Mouse (Mus musculus) thymus, adult 2 months (tissue): ENCODE measurements around the gene Baz2b. TPM values are rescaled to one million over a fixed set of nuclear protein-coding genes. Genes with fewer than 3 reads are reported as not detected.

Experiments used
- DNase-seq: peaks from one replicate; pipeline ENCODE4 v3.0.0; 2021
- H3K27ac ChIP-seq: fragments of 200-500 bp; 2 replicates; pipeline ENCODE4 v1.5.1; 2012; ENCODE audit warnings: low read length, control low read depth; ENCODE audit not compliant: control insufficient read depth, insufficient read depth
- H3K27me3 ChIP-seq: fragments of 200-500 bp; 2 replicates; pipeline ENCODE4 v1.6.1; 2012; ENCODE audit warnings: mild to moderate bottlenecking, low read length, moderate library complexity, mixed read lengths; ENCODE audit not compliant: control insufficient read depth, insufficient read depth
- H3K36me3 ChIP-seq: fragments of 200-500 bp; 2 replicates; pipeline ENCODE4 v1.6.1; 2012; ENCODE audit warnings: mild to moderate bottlenecking, low read length, moderate library complexity; ENCODE audit not compliant: control insufficient read depth, insufficient read depth
- H3K4me1 ChIP-seq: fragments of 200-500 bp; replicated peaks from 2 replicates; pipeline ENCODE4 v1.6.1; 2012; ENCODE audit warnings: low read length; ENCODE audit not compliant: control insufficient read depth, insufficient read depth
- H3K4me3 ChIP-seq: fragments of 200-500 bp; 2 replicates; pipeline ENCODE4 v1.5.1; 2012; ENCODE audit warnings: mild to moderate bottlenecking, low read length, control low read depth, moderate library complexity; ENCODE audit not compliant: control insufficient read depth, insufficient read depth
- CTCF ChIP-seq: fragments of 200-500 bp; IDR thresholded peaks from 2 replicates; pipeline ENCODE4 v1.5.1; 2012; ENCODE audit warnings: mild to moderate bottlenecking, control low read depth, low read length, moderate library complexity, borderline replicate concordance; ENCODE audit not compliant: control insufficient read depth, poor library complexity, insufficient read depth; ENCODE audit errors: extremely low read depth
- POLR2A ChIP-seq: fragments of 200-500 bp; IDR thresholded peaks from 2 replicates; pipeline ENCODE4 v1.6.1; 2012; ENCODE audit warnings: mild to moderate bottlenecking, low read length, control low read depth, moderate library complexity; ENCODE audit not compliant: control insufficient read depth, poor library complexity, insufficient read depth; ENCODE audit errors: extremely low read depth
- WGBS: fragments of 180-500 bp; shearing (Covaris S2); methylation state at CpG from one replicate; pipeline ENCODE4 v1.1.7; 2018; 5-methylcytosine and 5-hydroxymethylcytosine counted together
- polyA plus RNA-seq: library from polyadenylated mRNA; depleted of rRNA; stranded (reverse); fragments of >200 nt; gene quantifications from 2 replicates; pipeline ENCODE4 v1.2.3, GENCODE M21; 2012

The Baz2b gene
- polyA plus RNA-seq, 1 experiment = 25.9 TPM

- Histone ChIP-seq H3K36me3 (no peaks in the 10 kb centered on the region), H3K27ac (no peak overlapping the region), H3K4me1 (peaks cover 8% of the 10 kb centered on the region), H3K4me3 (no peak overlapping the region), H3K27me3 (no peaks in the 10 kb centered on the region)
- DNase-seq = no peak
- no peak for TF ChIP-seq POLR2A
- TF ChIP-seq CTCF = no peak
- 68% methylated on average over 9 of the region's 9 CpGs for WGBS
These were observed 91.8 kb downstream of the Baz2b start for GRCm38 (mm10) chr2:60117867-60118266.

GRCm38 (mm10) chr2:60115891-60116554, 93.6 kb downstream of the Baz2b start:
- H3K36me3 ChIP-seq = no peaks in the 10 kb centered on the region
- no peak for DNase-seq
- H3K4me1 ChIP-seq = peaks cover 8% of the 10 kb centered on the region
- no peak overlapping the region for H3K4me3 ChIP-seq
- no peak overlapping the region for H3K27ac ChIP-seq
- 81% methylated on average over 12 of the region's 12 CpGs for WGBS
- no peaks in the 10 kb centered on the region for H3K27me3 ChIP-seq
- TF ChIP-seq CTCF = no peak
- no peak for TF ChIP-seq POLR2A

- Histone ChIP-seq H3K36me3 (no peaks in the 10 kb centered on the region), H3K27me3 (no peaks in the 10 kb centered on the region), H3K4me3 (no peak overlapping the region), H3K27ac (no peak overlapping the region), H3K4me1 (peaks cover 8% of the 10 kb centered on the region)
- TF ChIP-seq POLR2A = no peak
- TF ChIP-seq CTCF = no peak
- 74% methylated on average over 4 of the region's 4 CpGs for WGBS
- no peak for DNase-seq
These were observed 94.7 kb downstream of the Baz2b start for GRCm38 (mm10) chr2:60114901-60115300.

- H3K4me1 ChIP-seq = peaks cover 8% of the 10 kb centered on the region
- 74% methylated on average over 12 of the region's 12 CpGs for WGBS
- no peak for DNase-seq
- TF ChIP-seq POLR2A = no peak
- H3K27me3 ChIP-seq = no peaks in the 10 kb centered on the region
- H3K36me3 ChIP-seq = no peaks in the 10 kb centered on the region
- no peak overlapping the region for H3K4me3 ChIP-seq
- no peak overlapping the region for H3K27ac ChIP-seq
These were observed 95.7 kb downstream of the Baz2b start for GRCm38 (mm10) chr2:60113661-60114560.

- H3K27ac ChIP-seq = no peak overlapping the region
- peaks cover 8% of the 10 kb centered on the region for H3K4me1 ChIP-seq
- H3K36me3 ChIP-seq = no peaks in the 10 kb centered on the region
- no peaks in the 10 kb centered on the region for H3K27me3 ChIP-seq
- WGBS = 98% methylated on average over 2 of the region's 2 CpGs
- no peak for TF ChIP-seq POLR2A
- no peak for TF ChIP-seq CTCF
- DNase-seq = no peak
- no peak overlapping the region for H3K4me3 ChIP-seq
These were observed 97.5 kb downstream of the Baz2b start for GRCm38 (mm10) chr2:60112116-60112515.

GRCm38 (mm10) chr2:60109001-60109400, 100.6 kb downstream of the Baz2b start:
- H3K4me3 ChIP-seq = no peak overlapping the region
- H3K27me3 ChIP-seq = no peaks in the 10 kb centered on the region
- H3K4me1 ChIP-seq = peaks cover 3% of the 10 kb centered on the region
- no peak for DNase-seq
- H3K36me3 ChIP-seq = no peaks in the 10 kb centered on the region
- no peak overlapping the region for H3K27ac ChIP-seq
- TF ChIP-seq POLR2A = no peak
- TF ChIP-seq CTCF = no peak
- WGBS = 89% methylated on average over 3 of the region's 3 CpGs

GRCm38 (mm10) chr2:60096625-60097024, 113.0 kb downstream of the Baz2b start:
- Histone ChIP-seq H3K4me1 (no peaks in the 10 kb centered on the region), H3K27ac (no peak overlapping the region), H3K36me3 (no peaks in the 10 kb centered on the region), H3K27me3 (no peaks in the 10 kb centered on the region), H3K4me3 (no peak overlapping the region)
- 93% methylated on average over 4 of the region's 4 CpGs for WGBS
- no peak for TF ChIP-seq CTCF
- TF ChIP-seq POLR2A = no peak
- no peak for DNase-seq
